Mouse (Mus musculus) CH12.LX (cell line): ENCODE results near the gene S100a10.

Experiments used
- CTCF ChIP-seq, 2 experiments: IDR thresholded peaks in 1 of 2; conservative IDR thresholded peaks in 1 of 2; 2 replicates each; pipeline ENCODE4 v1.5.1; 2011 to 2012; ENCODE audit warnings: low read depth in 2 of 2, low read length in 2 of 2, improper control_type of control experiment in 1 of 2, inconsistent platforms in 1 of 2, mild to moderate bottlenecking in 1 of 2, moderate library complexity in 1 of 2
- ETS1 ChIP-seq: conservative IDR thresholded peaks from 2 replicates; pipeline ENCODE4 v1.6.1; 2012; ENCODE audit warnings: low read depth, mild to moderate bottlenecking, inconsistent platforms, low read length, improper control_type of control experiment, moderate library complexity
- JUND ChIP-seq: conservative IDR thresholded peaks from 2 replicates; pipeline ENCODE4 v1.6.1; 2011; ENCODE audit warnings: low read depth, low read length, improper control_type of control experiment
- NRF1 ChIP-seq: IDR thresholded peaks from 2 replicates; pipeline ENCODE4 v1.6.1; 2014; ENCODE audit warnings: low read depth, mild to moderate bottlenecking, inconsistent platforms, low read length, improper control_type of control experiment, moderate library complexity
- POLR2AphosphoS2 ChIP-seq: IDR thresholded peaks from 2 replicates; pipeline ENCODE4 v1.6.1; 2011; ENCODE audit warnings: low read depth, low read length, improper control_type of control experiment
- ZMIZ1 ChIP-seq: IDR thresholded peaks from 2 replicates; pipeline ENCODE4 v1.6.1; 2012; ENCODE audit warnings: low read depth, mild to moderate bottlenecking, inconsistent platforms, low read length, improper control_type of control experiment

GRCm38 (mm10) chr3:93581687-93582086 is 26.8 kb downstream of the S100a10 start:
- TF ChIP-seq CTCF (conservative IDR thresholded peaks at IDR 0.05 in 1 of 2, IDR thresholded peaks at IDR 0.05 in 1 of 2; ENCODE audit: low read depth in 2 of 2, low read length in 2 of 2) (no peak), JUND (no peak), NRF1 (no peak), POLR2AphosphoS2 (no peak), ETS1 (no peak), ZMIZ1 (no peak)
